Mouse (Mus musculus) cerebellum, adult 2 months (tissue): ENCODE measurements around the gene Stard3.

Experiments
- CTCF ChIP-seq: fragments of 200-500 bp; IDR thresholded peaks from 2 replicates; pipeline ENCODE4 v1.5.1; 2011; ENCODE audit warnings: low read depth, mild to moderate bottlenecking, control low read depth, low read length, moderate library complexity, borderline replicate concordance; ENCODE audit not compliant: insufficient read depth
- POLR2A ChIP-seq: fragments of 200-500 bp; IDR thresholded peaks from 2 replicates; pipeline ENCODE4 v1.6.1; 2011; ENCODE audit warnings: low read length, control low read depth, borderline replicate concordance; ENCODE audit not compliant: insufficient read depth

DNA sequence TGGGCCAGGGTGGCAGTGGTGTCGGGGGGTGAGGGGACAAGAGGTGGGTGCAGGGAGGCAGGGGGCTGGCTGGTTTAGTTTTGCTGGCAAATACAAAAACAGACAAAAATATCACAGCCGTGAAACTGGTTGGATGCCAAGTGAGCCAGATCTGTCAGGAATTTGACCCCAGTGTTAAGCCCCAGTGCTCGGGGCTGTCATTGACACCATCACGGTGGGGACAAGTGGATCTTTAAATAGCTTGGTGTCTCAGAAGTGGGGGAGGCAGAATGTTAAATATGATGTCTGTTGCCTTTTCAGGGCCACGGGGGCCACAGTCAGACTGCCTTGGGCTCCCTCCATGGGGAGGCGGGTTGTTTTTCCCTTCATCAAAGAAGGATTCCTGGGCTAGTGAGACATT is 36.1 kb downstream of the Stard3 start:
- TF ChIP-seq CTCF, result no peak
- no peak for TF ChIP-seq POLR2A
